Mouse (Mus musculus): ENCODE measurements around the gene Scaf4.
A peak's percentile ranks its signal among the peaks of the same experiment; 100 is the strongest.

The Scaf4 gene

DNA sequence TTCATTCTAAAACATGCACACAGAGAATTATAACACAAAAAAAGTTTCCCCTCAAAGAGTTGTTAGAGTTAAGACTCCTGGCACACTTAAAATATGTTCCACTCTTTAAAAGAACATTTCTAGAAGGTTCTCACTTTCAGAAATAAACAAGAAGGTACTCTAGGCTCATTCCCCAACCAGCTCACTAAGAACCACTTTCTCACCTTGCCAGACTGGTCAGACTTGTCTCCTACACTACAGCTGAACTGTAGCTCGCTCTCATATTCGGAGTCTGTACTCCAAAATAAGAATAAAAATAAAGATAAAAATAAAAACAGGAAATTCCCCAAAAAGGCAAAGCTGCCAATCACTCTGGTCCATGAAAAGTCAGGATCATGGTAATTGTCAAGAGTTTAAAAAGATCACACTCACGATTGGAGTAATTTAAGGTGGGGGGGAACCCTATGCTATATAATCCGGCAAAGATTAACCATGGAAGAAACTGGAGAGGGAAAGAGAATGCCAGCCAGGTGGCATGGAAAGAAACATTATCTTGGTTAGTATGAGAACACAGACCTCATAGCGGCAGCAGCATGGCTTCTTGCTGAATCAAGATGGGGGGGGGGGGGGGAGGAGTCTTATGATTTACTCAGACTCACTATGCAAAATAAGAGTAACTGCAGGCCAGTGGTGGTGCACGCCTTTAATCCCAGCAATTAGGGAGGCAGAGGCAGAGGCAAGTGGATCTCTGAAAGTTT, 80.9 kb downstream of the Scaf4 start:
- no peak for DNase-seq (ENCODE audit: extremely low spot score)

DNA sequence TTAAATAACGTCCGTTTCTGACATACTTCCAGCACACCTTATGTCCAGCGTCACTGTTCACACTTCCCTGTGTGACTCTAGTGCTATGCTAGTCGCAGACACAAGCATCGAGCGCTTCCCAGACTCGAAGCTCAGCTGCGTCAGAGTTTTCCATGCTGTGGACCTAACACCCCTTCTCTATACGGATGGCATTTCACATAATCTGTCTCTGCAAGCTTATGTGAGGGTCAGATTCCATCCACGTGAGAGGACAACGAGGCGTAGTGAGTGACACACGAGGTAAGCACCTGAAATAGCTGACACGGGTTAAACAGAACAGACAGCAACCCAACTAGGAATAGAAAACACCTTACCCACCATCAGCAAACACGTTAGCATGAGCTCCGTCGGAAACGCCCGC, 82.2 kb downstream of the Scaf4 start:
- no peak for DNase-seq (ENCODE audit: extremely low spot score)

DNA sequence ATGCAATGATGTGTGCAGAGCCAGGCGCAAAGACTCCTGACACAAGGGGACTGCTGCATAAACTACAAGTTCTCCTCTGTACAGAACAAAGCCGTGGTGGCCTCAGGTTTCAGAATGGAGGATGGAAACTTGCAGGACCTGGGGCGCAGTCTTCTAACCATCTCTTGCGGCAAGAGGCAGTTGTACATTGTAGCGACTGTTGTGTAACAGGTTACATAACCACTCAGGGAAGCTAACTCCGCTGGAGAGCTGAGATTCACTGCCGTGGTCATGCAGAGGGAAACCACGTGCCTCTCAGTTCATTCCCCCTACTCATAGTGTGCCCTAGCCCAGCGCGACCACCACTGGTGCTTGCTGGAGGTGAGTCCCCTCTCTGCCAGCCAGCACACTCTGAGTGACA, 85.1 kb downstream of the Scaf4 start:
- no peak for DNase-seq (ENCODE audit: extremely low spot score)

DNA sequence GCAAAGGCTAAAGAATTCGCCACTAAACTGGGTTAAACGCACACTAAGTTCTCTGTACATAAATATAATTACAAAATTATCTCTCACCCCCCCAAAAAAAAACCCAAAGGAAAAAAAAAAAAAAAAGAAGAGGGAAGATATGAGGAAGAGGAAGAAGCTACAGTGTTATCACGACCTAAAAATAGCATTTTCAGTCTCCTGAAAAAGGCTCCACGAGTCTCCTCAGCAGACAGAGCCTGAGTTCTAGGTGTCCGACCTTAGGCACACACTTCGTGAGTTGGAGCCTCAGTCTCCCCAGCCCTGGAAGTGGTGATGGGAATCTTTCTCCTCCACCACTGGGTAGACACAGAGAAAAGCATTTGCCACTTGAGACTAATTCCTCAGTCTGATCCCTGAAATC, 85.7 kb downstream of the Scaf4 start:
- no peak for DNase-seq (ENCODE audit: extremely low spot score)

DNA sequence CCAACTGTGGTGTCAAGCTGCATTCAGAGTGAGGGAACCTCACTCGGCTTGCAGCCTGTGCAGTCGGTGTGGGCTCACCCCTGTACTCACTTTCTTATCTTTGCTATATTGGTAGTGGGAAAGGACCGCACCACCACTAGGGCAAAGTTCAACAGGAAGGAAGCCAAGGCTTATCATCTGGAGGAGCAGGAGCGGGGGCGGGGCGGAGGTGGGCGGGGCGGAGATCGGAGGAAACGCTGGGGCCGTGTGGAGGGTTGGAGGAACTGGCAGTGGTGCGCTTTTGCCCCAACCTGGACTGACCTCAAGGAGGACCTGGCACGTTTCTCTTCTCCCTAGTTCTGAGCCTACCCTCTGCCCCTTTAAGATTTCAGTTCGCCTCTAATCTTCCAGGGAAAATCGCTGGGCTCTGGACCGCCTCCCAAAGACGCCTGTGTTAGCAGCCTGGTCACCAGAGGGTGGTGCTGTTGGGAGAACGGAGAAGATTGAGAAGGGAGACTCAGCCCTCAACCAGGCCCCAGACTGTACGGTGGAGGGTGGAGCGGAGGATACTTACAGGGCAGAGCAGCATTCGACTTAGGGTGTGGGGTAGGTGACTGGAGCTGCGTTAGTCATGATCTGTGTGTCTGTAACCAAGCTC, 86.8 kb downstream of the Scaf4 start:
- peak; percentile 87 for DNase-seq (ENCODE audit: extremely low spot score)

DNA sequence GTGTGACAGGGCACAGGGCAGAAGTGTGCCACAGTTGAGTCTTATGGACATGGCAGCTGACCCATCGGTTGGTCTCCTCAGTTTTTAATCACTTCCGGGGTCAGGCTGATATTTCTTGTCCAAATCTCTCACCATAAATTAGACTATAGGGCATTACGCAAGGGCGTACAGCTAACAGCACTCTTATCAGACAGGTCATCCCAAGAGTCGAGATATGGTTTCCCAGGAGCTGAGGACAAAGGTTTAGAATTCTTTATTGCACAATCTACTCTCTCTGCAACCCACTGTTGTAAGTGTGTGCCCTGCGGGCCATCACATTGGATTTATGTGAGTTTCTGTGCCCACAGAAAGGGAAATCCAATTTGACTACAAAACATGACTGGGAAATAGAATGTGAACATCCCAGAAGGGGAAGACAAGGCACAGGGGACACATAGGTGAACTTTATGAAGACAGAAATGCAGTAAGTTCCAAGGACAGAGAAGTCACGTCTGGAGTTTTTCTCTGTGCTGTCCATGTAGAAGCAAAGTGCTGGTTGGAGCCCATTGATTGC, 87.5 kb downstream of the Scaf4 start:
- no peak for DNase-seq (ENCODE audit: extremely low spot score)

DNA sequence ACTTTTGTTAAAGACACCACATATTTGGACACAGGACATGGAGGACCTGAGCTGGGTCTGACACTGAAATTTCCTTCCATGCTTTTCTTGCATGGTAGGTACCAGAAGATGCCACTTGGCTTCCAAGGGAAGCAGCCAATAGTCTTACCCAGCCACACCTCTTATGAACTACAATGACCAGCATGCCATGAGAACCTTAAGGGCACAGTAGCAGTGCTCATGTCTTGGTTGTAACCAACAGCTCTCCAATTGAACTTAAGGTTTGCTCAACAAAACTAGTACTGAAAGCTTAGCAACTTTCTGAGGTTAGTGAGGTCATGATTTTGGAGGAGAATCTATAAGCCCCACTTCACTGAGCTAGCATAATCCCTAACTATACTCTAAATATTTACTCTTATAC, 90.6 kb downstream of the Scaf4 start:
- DNase-seq (ENCODE audit: extremely low spot score) = no peak

DNA sequence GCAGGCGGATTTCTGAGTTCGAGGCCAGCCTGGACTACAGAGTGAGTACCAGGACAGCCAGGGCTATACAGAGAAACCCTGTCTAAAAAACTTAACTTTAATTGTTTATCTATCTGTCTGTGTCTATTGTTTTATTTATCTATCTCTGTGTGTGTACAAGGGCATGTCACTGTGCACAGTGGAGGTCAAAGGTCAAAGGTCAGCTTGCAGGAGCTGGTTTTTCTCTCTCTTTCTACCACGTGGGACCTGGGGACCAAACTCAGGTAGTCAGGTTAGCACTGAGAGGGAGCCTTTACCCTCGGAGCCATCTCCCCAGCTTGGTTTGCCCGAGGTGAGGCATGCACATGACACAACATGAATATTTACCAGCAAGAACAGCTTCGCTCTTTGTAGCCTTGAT, 93.0 kb downstream of the Scaf4 start:
- DNase-seq (ENCODE audit: extremely low spot score) = no peak

DNA sequence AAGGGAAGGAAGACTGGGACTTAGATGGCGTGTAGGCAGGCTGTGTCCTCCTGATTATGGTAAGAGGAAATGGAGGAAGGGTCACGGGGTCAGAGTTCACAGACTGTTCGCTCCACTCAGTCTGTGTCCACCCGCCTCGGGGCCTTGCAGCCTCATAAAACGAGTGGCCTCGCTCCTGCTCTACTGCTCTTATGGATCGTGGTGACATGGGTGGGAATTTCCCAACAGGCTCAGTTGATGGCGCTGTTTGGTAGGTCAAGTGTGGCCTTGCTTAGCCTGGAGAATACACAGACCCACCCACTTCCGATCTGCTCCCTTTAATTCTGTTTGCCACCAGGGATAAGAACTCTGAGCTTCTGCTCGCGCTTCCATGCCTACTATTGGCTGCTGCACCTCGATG, 96.8 kb downstream of the Scaf4 start:
- peak; percentile 51 for DNase-seq (ENCODE audit: extremely low spot score)

DNA sequence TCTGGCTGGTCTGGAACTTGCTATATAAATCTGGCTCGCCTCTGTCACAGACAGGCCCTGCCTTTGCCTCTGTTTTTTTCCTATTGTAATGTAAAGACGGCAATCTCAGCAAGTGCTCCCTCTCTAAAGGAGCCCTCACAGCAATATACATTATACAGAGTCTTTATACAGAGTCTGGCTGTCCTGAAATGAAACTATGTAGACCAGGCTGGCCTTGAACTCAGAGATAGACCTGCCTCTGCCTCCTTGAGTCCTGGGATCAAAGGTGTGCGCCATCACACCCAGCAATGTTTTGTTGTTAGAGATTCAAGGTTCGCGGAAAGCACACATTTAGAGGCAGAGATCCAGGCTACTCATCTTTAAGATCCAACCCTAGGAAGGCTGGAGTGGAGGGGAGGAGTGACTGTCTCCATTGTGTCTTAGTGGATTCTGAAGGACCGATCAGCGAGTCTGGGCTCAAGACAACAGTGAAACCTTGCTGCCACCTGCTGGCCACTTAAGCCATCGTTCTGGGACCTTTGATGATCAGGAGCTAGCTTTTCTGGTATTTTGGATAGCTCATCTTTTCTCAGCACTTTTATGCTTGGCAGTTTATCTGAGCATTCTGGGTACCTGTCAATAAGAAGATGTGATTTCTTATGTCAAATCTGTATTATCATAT, 98.2 kb downstream of the Scaf4 start:
- peak; percentile 73 for DNase-seq (ENCODE audit: extremely low spot score)

DNA sequence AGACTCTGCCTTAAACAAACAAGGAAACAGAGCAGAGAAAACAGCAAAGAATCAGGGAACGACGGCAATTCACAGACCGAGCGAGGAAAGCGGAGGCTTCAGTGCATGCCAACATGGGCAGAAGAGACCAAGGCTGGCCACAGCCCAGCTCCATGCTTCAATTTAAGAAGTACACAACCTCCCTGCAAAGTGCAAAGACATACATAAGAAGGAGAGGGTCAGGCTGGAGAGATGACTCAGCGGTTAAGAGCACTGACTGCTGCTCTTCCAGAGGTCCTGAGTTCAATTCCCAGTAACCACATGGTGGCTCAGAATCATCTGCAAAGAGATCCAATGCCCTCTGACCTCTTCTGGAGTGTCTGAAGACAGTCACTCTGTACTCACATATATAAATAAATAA, 100.2 kb downstream of the Scaf4 start:
- DNase-seq (ENCODE audit: extremely low spot score) = no peak

DNA sequence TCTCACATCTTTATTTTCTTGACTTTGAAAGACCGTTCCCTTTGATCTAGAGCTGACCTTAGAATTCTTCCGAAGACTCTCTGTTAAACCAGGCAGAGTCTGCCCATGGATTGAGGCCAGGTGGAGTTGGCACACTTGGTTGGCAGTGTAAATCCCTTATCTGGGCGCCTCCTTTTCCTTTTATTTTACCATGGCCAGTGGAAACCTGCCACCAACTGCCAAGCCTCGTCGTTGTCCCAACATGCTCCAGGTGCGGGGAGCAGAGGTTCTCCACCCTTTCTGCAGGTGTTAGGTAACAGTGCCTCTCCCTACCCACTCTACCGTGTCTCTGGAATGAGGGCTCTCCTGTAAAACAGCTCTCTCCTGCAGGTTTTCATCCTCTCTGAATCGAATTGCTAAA, 102.6 kb downstream of the Scaf4 start:
- no peak for DNase-seq (ENCODE audit: extremely low spot score)

DNA sequence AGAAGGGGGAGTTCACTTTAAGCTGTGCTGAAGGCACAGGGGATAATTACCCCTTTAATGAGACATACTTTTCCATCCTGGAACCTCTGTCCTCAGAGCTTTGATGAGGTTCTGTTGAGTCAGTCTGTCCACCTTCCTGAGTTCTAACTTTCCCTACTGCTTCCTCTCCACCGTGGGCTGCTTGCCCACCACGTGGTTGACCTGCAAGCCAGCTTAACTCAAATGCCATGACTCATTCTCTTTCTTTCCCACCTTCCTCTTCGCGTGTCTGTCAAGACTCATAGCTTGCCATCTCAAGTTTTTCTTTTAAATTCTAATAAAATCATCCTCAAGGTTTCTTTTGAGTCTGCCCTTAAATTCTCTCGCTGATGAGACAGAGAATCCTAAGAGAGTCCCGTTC, 103.3 kb downstream of the Scaf4 start:
- DNase-seq (ENCODE audit: extremely low spot score) = no peak

DNA sequence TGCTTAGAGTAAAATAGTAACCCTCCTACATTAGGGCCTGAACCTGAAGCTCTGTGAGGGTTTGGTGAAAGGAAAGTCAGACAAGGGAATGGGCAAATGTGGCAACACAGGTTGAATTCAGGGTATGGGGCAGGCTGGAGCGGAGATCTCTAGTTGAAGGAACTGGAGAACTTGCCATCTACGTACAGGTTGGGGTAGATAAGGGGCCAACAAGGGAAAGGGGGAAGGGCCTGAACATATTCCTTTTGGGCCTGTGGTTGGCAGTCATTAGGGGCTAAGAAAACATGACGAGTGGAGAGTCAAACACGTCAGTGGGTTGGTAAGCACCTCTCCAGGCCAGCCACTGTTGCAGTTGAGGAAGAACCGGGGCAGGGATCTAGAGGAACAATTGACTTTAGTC, 104.4 kb downstream of the Scaf4 start:
- no peak for DNase-seq (ENCODE audit: extremely low spot score)

DNA sequence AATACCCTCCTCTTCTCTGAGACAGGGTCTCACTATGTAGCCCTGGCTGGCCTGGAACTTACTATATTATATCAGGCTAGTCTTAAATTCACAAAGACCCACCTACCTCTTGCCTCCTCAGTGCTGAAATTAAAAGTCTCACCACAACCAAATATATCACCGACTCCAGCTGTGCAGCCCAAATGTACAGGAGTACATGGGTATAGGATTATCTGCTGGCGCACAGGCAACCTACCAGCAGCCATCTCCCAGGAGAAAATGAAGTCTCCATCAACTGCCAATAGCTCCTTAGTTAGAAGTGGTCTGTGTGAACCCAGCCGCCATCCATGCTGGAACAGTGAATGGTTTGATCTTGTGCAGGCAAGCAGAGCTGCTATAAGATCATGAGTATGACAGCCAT, 105.9 kb downstream of the Scaf4 start:
- no peak for DNase-seq (ENCODE audit: extremely low spot score)

DNA sequence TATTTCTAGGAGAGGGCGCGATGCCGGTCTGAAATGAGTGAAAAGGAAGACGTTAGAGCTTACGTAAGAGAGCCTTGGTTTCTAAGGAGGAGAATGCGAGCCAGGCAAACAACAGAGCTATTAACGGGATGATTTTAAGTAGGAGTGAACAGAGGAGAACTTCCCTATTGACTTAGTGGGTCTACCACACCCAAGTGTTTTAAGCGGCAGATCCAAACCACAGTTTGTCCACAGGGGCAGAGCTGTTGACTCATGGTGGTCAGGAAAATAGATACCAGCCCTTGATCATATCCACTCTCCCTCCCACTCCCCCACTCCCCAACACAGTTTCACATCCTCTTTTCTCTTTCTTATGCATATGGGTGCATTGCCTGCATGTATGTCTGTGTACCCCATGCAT, 106.9 kb downstream of the Scaf4 start:
- no peak for DNase-seq (ENCODE audit: extremely low spot score)

DNA sequence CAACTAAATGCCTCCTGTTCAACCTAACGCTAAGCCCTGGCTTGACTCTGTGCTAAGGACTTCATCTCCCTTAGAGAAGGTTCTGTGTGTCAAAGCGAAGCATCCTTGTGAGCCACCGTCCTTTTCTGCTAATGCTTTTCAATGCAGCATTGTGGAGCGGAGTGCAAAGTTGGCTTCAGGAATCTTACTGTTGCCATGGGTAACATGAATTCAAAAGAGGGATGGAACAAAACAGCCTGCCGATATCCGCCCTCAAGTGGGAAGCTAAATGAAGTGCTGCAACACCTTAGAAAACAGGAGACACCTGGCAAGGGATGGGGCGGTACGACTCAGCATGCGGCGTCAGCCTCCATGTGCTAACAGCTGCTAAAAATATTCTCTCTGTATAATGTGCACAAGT, 107.8 kb downstream of the Scaf4 start:
- no peak for DNase-seq (ENCODE audit: extremely low spot score)
